Mouse (Mus musculus) neural tube, embryonic 15.5 days (tissue): Measurements from ENCODE around the gene Bcas3. TPM values are rescaled to one million over a fixed set of nuclear protein-coding genes. Genes with fewer than 3 reads are reported as not detected.
"Not testable (repeated sequence)": the region's sequence is repeated elsewhere in the genome, so short reads cannot be mapped to it uniquely, and the experiment has no call there.

Experiments
- ATAC-seq: fragments of 200-750 bp; cut with Nextera tagmentation; 2 replicates; pipeline ENCODE4 v1.8.0; 2017; ENCODE audit warnings: mild to moderate bottlenecking, moderate TSS enrichment, moderate library complexity; ENCODE audit not compliant: low FRiP score
- H3K27ac ChIP-seq: fragments of 300-500 bp; sonication (generic); replicated peaks from 2 replicates; pipeline ENCODE4 v1.5.1; 2015; ENCODE audit warnings: mild to moderate bottlenecking, inconsistent platforms
- H3K27me3 ChIP-seq: fragments of 300-500 bp; sonication (generic); replicated peaks from 2 replicates; pipeline ENCODE4 v1.6.1; 2015; ENCODE audit warnings: inconsistent platforms
- H3K36me3 ChIP-seq: fragments of 300-500 bp; sonication (generic); 2 replicates; pipeline ENCODE4 v1.6.1; 2015; ENCODE audit warnings: inconsistent platforms
- H3K4me1 ChIP-seq: fragments of 300-500 bp; sonication (generic); 2 replicates; pipeline ENCODE4 v1.6.1; 2015; ENCODE audit warnings: inconsistent platforms
- H3K4me2 ChIP-seq: fragments of 300-500 bp; sonication (generic); 2 replicates; pipeline ENCODE4 v1.6.1; 2015; ENCODE audit warnings: inconsistent platforms, mild to moderate bottlenecking, moderate library complexity
- H3K4me3 ChIP-seq: fragments of 300-500 bp; sonication (generic); replicated peaks from 2 replicates; pipeline ENCODE4 v1.5.1; 2015; ENCODE audit warnings: mild to moderate bottlenecking, inconsistent platforms
- H3K9ac ChIP-seq: fragments of 300-500 bp; sonication (generic); replicated peaks from 2 replicates; pipeline ENCODE4 v1.6.1; 2015; ENCODE audit warnings: mild to moderate bottlenecking, inconsistent platforms
- H3K9me3 ChIP-seq: fragments of 300-500 bp; sonication (generic); replicated peaks from 2 replicates; pipeline ENCODE4 v1.6.1; 2016; ENCODE audit warnings: inconsistent platforms
- WGBS: fragments of 180-500 bp; shearing (Covaris S2); methylation state at CpG from one replicate; pipeline ENCODE4 v1.1.7; 2015; ENCODE audit warnings: mixed read lengths; 5-methylcytosine and 5-hydroxymethylcytosine counted together
- polyA plus RNA-seq: library from polyadenylated mRNA; unstranded; fragments of >200 nt; fragmentation: Nextera tagmentation; extraction: Ambion mirVana; gene quantifications from 2 replicates; pipeline ENCODE4 v1.2.1, GENCODE M21; 2015

The Bcas3 gene
- polyA plus RNA-seq, 1 experiment from 2014 or later: 31.6 TPM

GRCm38 (mm10) chr11:85710155-85710554 is 357.2 kb downstream of the Bcas3 start:
- no peak overlapping the region for H3K9ac ChIP-seq
- H3K27ac ChIP-seq: no peak overlapping the region
- no peaks in the 10 kb centered on the region; the same call in 1 of the 2 replicates for H3K27me3 ChIP-seq
- H3K4me2 ChIP-seq: no peak overlapping the region
- peaks cover 25% of the 10 kb centered on the region for H3K4me1 ChIP-seq
- 88% methylated on average over 7 of the region's 7 CpGs for WGBS
- no peaks in the 10 kb centered on the region for H3K36me3 ChIP-seq
- H3K4me3 ChIP-seq: no peak overlapping the region
- H3K9me3 ChIP-seq: no peaks in the 10 kb centered on the region
- no peak for ATAC-seq

GRCm38 (mm10) chr11:85712026-85712804 is 359.2 kb downstream of the Bcas3 start:
- no peaks in the 10 kb centered on the region for H3K36me3 ChIP-seq
- H3K4me2 ChIP-seq: no peak overlapping the region
- 86% methylated on average over 8 of the region's 8 CpGs for WGBS
- H3K4me3 ChIP-seq: no peak overlapping the region
- H3K27me3 ChIP-seq: peaks cover 3% of the 10 kb centered on the region; the same call in 1 of the 2 replicates
- no peak overlapping the region for H3K9ac ChIP-seq
- H3K9me3 ChIP-seq: no peaks in the 10 kb centered on the region
- no peak overlapping the region for H3K27ac ChIP-seq
- no peak for ATAC-seq
- H3K4me1 ChIP-seq: peaks cover 25% of the 10 kb centered on the region

DNA sequence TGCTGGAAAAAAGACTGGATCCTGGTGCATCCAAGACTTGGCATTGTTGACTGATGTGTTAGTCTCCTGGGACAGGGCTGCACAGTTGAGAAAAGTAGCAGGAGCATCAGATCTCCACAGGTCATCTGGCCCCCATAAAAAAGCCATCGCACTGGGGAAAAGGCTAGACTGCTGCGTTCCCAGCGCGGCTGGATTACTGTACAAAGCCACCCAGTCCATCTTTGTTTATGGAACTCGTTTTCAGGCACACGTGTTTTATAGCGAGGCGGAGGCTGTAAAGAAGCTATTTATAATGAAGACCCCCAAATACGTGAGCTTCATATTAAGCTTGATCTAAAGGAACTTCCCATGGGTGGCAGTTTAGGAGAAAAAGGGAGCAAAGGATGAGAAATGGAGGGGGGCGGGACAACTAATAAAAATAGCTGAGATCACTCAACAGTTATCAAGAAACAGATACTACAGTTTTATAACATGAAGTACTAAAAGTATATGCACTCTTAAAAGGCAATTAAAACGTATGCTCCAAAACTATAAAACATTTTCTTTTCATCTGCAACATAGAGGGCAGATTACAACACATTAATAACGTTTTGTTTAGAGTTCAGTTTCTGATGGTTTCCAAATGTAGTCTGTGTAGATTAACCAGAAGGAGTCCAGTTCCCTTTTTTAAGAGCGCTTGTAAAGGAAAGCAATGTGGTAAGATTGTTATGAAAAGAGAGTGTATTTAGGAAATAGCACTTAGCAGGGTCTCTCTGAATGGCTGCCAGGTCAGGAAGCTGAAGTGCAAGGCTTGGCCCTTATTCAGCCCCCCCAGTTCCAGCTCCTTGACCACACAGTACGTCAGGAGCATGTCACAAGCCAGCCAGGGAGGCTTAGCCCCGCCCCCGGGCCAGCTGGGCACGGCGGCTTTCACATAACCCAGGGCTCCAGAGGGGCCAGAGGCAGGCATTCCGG is 360.2 kb downstream of the Bcas3 start:
- Histone ChIP-seq H3K27ac (no peak overlapping the region), H3K9ac (no peak overlapping the region), H3K4me2 (peak overlapping the region; percentile 17; the same call in 1 of the 2 replicates), H3K4me3 (no peak overlapping the region), H3K36me3 (no peaks in the 10 kb centered on the region), H3K4me1 (peaks cover 25% of the 10 kb centered on the region), H3K9me3 (no peaks in the 10 kb centered on the region), H3K27me3 (peaks cover 6% of the 10 kb centered on the region; the same call in 1 of the 2 replicates)
- no peak for ATAC-seq
- 36% methylated on average over 19 of the region's 19 CpGs for WGBS

DNA sequence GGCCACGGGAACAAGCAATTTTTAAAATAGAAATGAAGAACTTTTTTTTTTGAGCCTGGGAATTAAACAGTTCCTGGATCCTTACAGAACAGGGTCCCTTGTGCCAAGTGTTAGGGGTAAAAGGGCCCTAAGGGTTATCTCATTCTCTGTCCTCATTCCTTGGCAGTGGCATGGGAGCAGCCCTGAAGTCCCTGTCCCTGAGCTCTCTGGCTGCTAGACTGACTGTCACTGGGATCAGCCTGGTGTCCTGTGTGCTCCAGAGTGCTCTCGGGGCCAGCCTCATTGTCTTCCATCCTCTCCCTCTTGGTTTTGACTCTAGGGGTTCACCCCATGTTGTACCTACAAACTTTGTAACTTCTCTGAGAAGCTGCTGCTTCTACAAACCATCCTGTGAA is 360.8 kb downstream of the Bcas3 start:
- ATAC-seq: no peak
- Histone ChIP-seq H3K9me3 (no peaks in the 10 kb centered on the region), H3K27me3 (peaks cover 6% of the 10 kb centered on the region; the same call in 1 of the 2 replicates), H3K36me3 (no peaks in the 10 kb centered on the region), H3K4me3 (no peak overlapping the region), H3K4me1 (peaks cover 25% of the 10 kb centered on the region), H3K9ac (no peak overlapping the region), H3K27ac (no peak overlapping the region), H3K4me2 (peak overlapping the region; percentile 17; the same call in 1 of the 2 replicates)
- WGBS: 16% methylated on average over 2 of the region's 2 CpGs

DNA sequence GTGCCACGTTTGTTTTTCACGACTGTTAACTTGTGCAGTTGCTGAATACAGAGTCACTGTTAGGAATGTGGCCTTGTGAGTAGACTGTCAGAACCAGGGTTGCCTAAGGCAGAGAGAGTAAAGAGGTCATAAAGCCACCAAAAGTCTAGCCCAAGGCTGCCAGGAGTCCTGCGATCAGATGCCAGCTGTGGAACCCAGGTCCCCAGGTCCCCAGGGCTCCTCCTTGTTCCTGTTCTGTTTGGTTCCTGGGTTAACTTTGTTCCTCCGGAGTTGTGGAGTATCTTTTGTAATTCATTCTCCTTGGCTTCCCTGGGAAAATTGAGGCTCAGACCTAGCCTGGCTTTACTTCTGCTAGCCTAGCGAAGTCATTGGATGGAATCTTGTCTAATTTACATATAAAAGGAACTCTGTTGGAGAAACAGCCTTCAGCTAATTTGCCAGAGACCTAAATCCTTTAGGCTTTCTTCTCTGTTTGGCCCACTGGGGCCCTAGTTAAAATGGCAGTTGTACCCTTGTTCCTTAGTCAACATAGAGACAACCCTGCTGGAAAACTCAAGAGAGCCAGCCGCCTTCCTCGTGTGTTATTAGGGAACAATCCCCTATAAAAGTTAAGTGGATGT is 361.5 kb downstream of the Bcas3 start:
- H3K27me3 ChIP-seq: peaks cover 6% of the 10 kb centered on the region; the same call in 1 of the 2 replicates
- no peak for ATAC-seq
- WGBS: 12% methylated on average over 7 of the region's 7 CpGs
- no peak overlapping the region for H3K9ac ChIP-seq
- peaks cover 25% of the 10 kb centered on the region for H3K4me1 ChIP-seq
- 0 out of 2 replicates have a peak overlapping the region, but pooled peaks have one; percentile 18 for H3K27ac ChIP-seq
- H3K36me3 ChIP-seq: no peaks in the 10 kb centered on the region
- H3K4me2 ChIP-seq: no peak overlapping the region
- H3K9me3 ChIP-seq: no peaks in the 10 kb centered on the region
- H3K4me3 ChIP-seq: no peak overlapping the region

GRCm38 (mm10) chr11:85716730-85717129 is 363.8 kb downstream of the Bcas3 start:
- H3K9me3 ChIP-seq, ATAC-seq, H3K9ac ChIP-seq, H3K36me3 ChIP-seq, H3K27ac ChIP-seq, H3K4me3 ChIP-seq, H3K27me3 ChIP-seq, H3K4me2 ChIP-seq: not testable (repeated sequence)
- WGBS: 83% methylated on average over 2 of the region's 2 CpGs
- peaks cover 35% of the 10 kb centered on the region for H3K4me1 ChIP-seq

DNA sequence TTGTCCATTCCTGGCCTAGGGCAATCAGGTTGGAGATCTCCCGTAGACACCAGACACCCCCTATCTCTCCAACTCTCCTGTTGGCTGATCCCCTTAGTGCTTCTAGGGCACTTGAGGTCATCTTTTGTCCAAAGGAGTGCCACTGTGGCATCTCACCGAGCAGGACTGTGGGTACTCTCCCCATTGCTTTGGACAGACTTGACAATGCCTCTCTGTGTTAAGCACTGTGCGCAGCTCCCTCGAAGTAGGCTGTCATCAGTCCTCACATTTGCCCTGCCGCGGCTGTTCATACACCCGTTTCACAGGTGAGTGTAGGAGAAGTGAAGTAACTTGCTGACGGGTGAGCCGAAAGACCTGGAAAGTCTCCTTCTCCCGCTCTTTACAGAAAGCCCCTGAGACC is 366.1 kb downstream of the Bcas3 start:
- Histone ChIP-seq H3K27me3 (peaks cover 6% of the 10 kb centered on the region; the same call in 1 of the 2 replicates), H3K9me3 (no peaks in the 10 kb centered on the region), H3K4me2 (no peak overlapping the region), H3K36me3 (no peaks in the 10 kb centered on the region), H3K4me3 (no peak overlapping the region), H3K9ac (no peak overlapping the region), H3K4me1 (peaks cover 20% of the 10 kb centered on the region), H3K27ac (no peak overlapping the region)
- no peak for ATAC-seq
- WGBS: 92% methylated on average over 10 of the region's 10 CpGs

DNA sequence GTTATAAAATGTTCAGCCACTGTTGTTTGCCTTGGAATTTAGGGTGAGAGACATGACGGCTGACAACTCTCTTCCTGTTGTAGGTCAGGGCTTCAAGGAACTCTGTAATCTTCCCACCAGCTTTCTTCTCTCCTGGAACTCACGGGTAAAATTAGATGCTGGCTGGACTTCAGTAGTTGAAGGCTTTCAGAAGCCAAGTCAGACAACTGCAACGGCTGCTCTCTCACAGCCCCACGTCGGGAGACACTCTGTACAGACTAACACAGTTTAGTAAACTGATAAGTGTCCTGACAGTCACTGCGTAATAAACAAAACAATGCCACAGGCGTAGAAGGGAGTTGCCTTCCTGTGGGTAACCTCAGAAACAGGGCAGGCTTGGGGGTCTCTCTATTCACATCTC is 366.8 kb downstream of the Bcas3 start:
- Histone ChIP-seq H3K27me3 (peaks cover 6% of the 10 kb centered on the region; the same call in 1 of the 2 replicates), H3K4me2 (no peak overlapping the region), H3K4me1 (peaks cover 13% of the 10 kb centered on the region), H3K27ac (no peak overlapping the region), H3K36me3 (no peaks in the 10 kb centered on the region), H3K9ac (no peak overlapping the region), H3K4me3 (no peak overlapping the region), H3K9me3 (no peaks in the 10 kb centered on the region)
- no peak for ATAC-seq
- 23% methylated on average over 7 of the region's 7 CpGs for WGBS

DNA sequence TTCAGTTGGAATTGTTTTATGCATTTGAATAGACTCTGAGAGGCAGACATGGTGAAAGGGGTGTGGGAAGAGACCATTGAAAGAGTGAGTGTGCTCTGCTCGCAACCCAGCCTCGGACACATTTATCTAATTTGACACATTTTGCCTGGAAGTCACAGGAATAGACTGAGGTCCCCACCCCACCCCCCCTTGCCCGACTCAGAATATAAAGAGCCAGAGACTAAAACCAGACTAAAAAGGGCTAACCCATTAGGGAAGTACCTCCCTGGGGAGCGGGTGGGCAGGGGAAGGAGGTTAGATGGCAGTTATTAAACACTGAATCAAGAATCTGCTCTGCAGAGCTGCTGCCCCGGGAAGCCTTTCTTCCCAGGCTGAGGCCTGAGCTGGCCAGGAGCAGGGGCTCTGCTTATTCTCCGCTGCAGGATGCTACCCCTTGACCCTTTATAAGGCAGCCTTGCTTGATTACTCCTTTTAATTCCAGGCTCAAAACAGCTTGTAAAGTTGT is 367.4 kb downstream of the Bcas3 start:
- Histone ChIP-seq H3K4me3 (no peak overlapping the region), H3K27ac (no peak overlapping the region)

GRCm38 (mm10) chr11:85721986-85722385 is 369.0 kb downstream of the Bcas3 start:
- ATAC-seq: no peak
- H3K4me1 ChIP-seq: peaks cover 10% of the 10 kb centered on the region
- 92% methylated on average over 4 of the region's 4 CpGs for WGBS
- no peaks in the 10 kb centered on the region for H3K36me3 ChIP-seq
- H3K27me3 ChIP-seq: peaks cover 3% of the 10 kb centered on the region; the same call in 1 of the 2 replicates
- H3K9me3 ChIP-seq: no peaks in the 10 kb centered on the region
- no peak overlapping the region for H3K9ac ChIP-seq
- no peak overlapping the region for H3K4me2 ChIP-seq
- H3K27ac ChIP-seq: no peak overlapping the region
- H3K4me3 ChIP-seq: no peak overlapping the region

More for the DNA sequence above, 367.4 kb downstream of the Bcas3 start:
- no peaks in the 10 kb centered on the region for H3K9me3 ChIP-seq
- no peak overlapping the region for H3K4me2 ChIP-seq
- peaks cover 10% of the 10 kb centered on the region for H3K4me1 ChIP-seq
- 9% methylated on average over 6 of the region's 6 CpGs for WGBS
- ATAC-seq: no peak
- H3K9ac ChIP-seq: no peak overlapping the region
- H3K36me3 ChIP-seq: no peaks in the 10 kb centered on the region
- peaks cover 6% of the 10 kb centered on the region; the same call in 1 of the 2 replicates for H3K27me3 ChIP-seq

- no peaks in the 10 kb centered on the region for H3K36me3 ChIP-seq
- H3K4me1 ChIP-seq: peaks cover 10% of the 10 kb centered on the region
- H3K4me2 ChIP-seq: no peak overlapping the region
- H3K9me3 ChIP-seq: no peaks in the 10 kb centered on the region
- no peak for ATAC-seq
- H3K9ac ChIP-seq: no peak overlapping the region
- no peak overlapping the region for H3K27ac ChIP-seq
- H3K4me3 ChIP-seq: no peak overlapping the region
- no peaks in the 10 kb centered on the region for H3K27me3 ChIP-seq
- WGBS: 81% methylated on average over 6 of the region's 6 CpGs
Measured at GRCm38 (mm10) chr11:85724159-85724558, 371.2 kb downstream of the Bcas3 start.
